Mouse (Mus musculus): ENCODE measurements around the gene Inpp5k. TPM values are rescaled to one million over a fixed set of nuclear protein-coding genes. Genes with fewer than 3 reads are reported as not detected.
A peak's percentile ranks its signal among the peaks of the same experiment; 100 is the strongest.

Gene Inpp5k
- polyA plus RNA-seq, 1 experiment, result 56.9 TPM

DNA sequence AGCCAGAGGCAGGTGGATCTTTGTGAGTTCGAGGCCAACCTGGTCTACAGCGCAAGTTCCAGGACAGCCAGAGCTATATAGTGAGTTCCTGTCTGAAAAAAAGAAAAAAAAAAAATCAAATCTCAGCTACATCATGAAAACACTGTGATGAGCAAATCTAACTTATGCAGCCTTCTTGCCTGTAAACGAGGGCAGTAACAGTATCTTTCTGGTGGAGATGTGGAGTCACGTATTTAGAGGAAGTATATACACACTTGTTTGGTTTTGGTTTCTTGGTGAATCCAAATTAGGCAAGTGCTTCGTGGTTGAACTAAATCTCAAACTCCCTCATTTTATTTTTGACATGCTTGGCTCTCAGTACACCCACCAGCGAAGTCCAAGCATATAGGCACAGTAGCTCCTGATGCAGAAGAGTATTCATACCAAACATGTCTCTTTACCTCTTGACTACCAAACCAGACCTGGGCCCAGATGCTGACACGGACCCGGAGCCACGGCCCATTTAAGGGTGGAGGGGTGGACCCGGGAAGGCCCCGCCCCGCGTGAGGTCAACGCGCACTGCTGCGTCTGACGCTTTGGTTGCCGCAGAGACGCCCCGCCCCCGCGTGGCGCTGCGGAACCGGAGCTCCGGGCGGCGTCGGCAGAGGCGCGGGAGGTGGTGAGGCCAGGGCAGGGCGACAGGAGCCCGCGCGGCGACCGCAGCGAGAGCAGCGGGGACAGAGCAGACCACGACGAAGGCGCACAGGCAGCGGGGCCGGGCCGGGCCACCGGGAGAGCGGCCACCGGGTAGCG lies 43.1 kb upstream of the Inpp5k start, which contains the start of gene Pitpna:
Gene Pitpna, plus strand, starts transcription at position 605 of the 792 bp plus-strand sequence.
- DNase-seq (ENCODE audit: low read depth in 1 of 2, low spot score in 2 of 2), result peak; percentile 89 to 97

DNA sequence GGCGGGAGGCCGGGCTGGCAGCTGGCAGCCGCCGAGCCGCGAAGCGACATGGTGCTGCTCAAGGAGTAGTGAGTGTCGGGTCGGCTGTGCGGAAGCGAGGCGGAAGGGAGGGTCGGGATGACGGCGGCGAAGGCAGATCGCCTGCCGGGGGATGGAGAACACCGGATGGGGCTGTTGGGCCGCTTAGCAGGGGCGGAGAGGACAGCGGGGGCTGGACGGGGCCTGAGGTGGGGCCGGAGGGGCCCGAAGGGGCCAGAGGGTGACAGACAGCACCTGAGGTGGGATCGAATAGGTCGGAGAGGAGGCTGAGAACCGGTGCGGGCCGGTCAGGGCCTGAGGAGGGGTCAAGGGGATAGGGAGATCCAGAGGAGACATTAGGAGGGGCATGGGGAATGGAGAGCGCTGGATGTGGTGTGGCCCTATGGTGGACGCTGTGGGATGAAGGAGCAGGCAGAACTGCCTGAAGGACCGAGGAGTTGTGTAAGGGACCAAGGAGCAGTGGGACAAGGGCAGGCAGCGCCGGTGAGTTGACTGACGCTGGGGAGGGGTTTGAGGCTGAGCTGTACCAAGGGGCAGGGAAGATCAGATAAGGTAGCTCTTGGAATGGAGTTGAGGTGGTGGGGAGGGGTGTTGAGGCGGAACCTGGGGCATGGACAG lies 42.4 kb upstream of the Inpp5k start:
- DNase-seq (ENCODE audit: low read depth in 1 of 2, low spot score in 2 of 2), result peak in 1 of 2 experiments; percentile 74
- Histone ChIP-seq H3K4me1 (ENCODE audit: control insufficient read depth, insufficient read depth, insufficient read length) (peaks cover 18% of the 10 kb centered on the region; the same call in 1 of the 2 replicates), H3K36me3 (ENCODE audit: control insufficient read depth, insufficient read depth, low read length) (peaks cover 2% of the 10 kb centered on the region), H3K27ac (ENCODE audit: insufficient read depth, low read length) (peak overlapping the region; percentile 97), H3K27me3 (ENCODE audit: control insufficient read depth, insufficient read depth, low read length) (no peaks in the 10 kb centered on the region), H3K4me3 (ENCODE audit: extremely low read depth, insufficient read depth, insufficient read length) (peak overlapping the region; percentile 80)
- 2% methylated on average over 37 of the region's 37 CpGs for WGBS
- no peak for TF ChIP-seq POLR2A (IDR thresholded peaks at IDR 0.05; ENCODE audit: low read depth, low read length)
- TF ChIP-seq CTCF (IDR thresholded peaks at IDR 0.05; ENCODE audit: extremely low read depth, insufficient read depth, insufficient read length, insufficient replicate concordance), result no peak

More for the DNA sequence above, 43.1 kb upstream of the Inpp5k start, which contains the start of gene Pitpna:
- TF ChIP-seq CTCF (IDR thresholded peaks at IDR 0.05; ENCODE audit: extremely low read depth, insufficient read depth, insufficient read length, insufficient replicate concordance) (no peak), POLR2A (IDR thresholded peaks at IDR 0.05; ENCODE audit: low read depth, low read length) (peak; percentile 89)
- Histone ChIP-seq H3K36me3 (ENCODE audit: control insufficient read depth, insufficient read depth, low read length) (peaks cover 2% of the 10 kb centered on the region), H3K27ac (ENCODE audit: insufficient read depth, low read length) (peak within 1 kb of the TSS; percentile 97), H3K4me3 (ENCODE audit: extremely low read depth, insufficient read depth, insufficient read length) (peak within 1 kb of the TSS; percentile 80), H3K27me3 (ENCODE audit: control insufficient read depth, insufficient read depth, low read length) (no peaks in the 10 kb centered on the region), H3K4me1 (ENCODE audit: control insufficient read depth, insufficient read depth, insufficient read length) (peaks cover 18% of the 10 kb centered on the region; the same call in 1 of the 2 replicates)
- 3% methylated on average over 49 of the region's 49 CpGs for WGBS

DNA sequence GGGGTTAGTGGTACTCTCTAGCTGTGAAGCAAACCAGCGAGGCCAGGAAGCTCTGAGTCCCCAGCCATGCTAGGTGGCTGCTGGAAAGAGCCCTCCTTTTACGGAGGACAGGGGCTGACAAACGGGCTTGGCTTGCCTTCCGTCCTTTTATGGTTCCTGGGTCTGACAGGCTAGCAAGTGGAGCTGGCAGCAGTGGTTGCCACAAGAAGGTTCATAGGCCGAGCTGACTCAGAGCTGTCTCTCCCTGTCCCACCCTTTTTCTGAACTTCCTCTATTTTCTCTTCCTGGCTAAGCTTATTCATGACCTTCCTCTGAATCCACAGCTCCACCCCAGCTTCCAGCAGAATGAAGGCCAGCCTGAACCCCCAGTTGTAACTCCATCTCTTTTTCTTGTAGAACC lies 38.2 kb upstream of the Inpp5k start:
- 49% methylated on average over 5 of the region's 5 CpGs for WGBS
- no peak overlapping the region for H3K4me3 ChIP-seq (ENCODE audit: extremely low read depth, insufficient read depth, insufficient read length)
- TF ChIP-seq POLR2A (IDR thresholded peaks at IDR 0.05; ENCODE audit: low read depth, low read length), result no peak
- no peak for TF ChIP-seq CTCF (IDR thresholded peaks at IDR 0.05; ENCODE audit: extremely low read depth, insufficient read depth, insufficient read length, insufficient replicate concordance)
- peaks cover 20% of the 10 kb centered on the region; the same call in 1 of the 2 replicates for H3K4me1 ChIP-seq (ENCODE audit: control insufficient read depth, insufficient read depth, insufficient read length)
- peaks cover 3% of the 10 kb centered on the region for H3K36me3 ChIP-seq (ENCODE audit: control insufficient read depth, insufficient read depth, low read length)
- peak overlapping the region; percentile 34 for H3K27ac ChIP-seq (ENCODE audit: insufficient read depth, low read length)
- DNase-seq (ENCODE audit: low read depth in 1 of 2, low spot score in 2 of 2), result no peak
- no peaks in the 10 kb centered on the region for H3K27me3 ChIP-seq (ENCODE audit: control insufficient read depth, insufficient read depth, low read length)

DNA sequence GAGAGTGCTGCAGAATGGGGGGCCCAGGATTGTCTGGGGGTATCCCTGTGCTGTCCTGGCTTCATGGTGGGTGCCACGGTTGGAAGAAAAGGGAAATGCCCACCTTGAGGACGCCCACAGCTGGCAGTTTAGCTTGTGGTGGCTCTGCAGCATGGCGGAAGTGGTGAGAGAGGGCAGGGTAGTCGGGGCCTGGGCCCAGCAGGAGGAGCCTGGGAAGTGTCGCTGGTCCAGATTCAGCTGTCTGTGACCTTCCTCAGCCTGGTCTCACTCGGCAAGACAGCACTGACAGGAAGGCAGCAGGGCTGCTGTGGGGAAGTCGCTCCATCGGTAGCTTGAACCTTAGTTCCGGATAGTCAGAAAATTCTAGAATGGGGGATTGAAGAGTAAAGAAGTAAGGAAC lies 36.4 kb upstream of the Inpp5k start:
- DNase-seq (ENCODE audit: low read depth in 1 of 2, low spot score in 2 of 2), result peak; percentile 36 to 57
- Histone ChIP-seq H3K4me3 (ENCODE audit: extremely low read depth, insufficient read depth, insufficient read length) (no peak overlapping the region), H3K4me1 (ENCODE audit: control insufficient read depth, insufficient read depth, insufficient read length) (peaks cover 13% of the 10 kb centered on the region; the same call in 1 of the 2 replicates), H3K36me3 (ENCODE audit: control insufficient read depth, insufficient read depth, low read length) (peaks cover 8% of the 10 kb centered on the region), H3K27ac (ENCODE audit: insufficient read depth, low read length) (peak overlapping the region; percentile 68), H3K27me3 (ENCODE audit: control insufficient read depth, insufficient read depth, low read length) (no peaks in the 10 kb centered on the region)
- 22% methylated on average over 9 of the region's 9 CpGs for WGBS
- TF ChIP-seq CTCF (IDR thresholded peaks at IDR 0.05; ENCODE audit: extremely low read depth, insufficient read depth, insufficient read length, insufficient replicate concordance), result no peak
- no peak for TF ChIP-seq POLR2A (IDR thresholded peaks at IDR 0.05; ENCODE audit: low read depth, low read length)

DNA sequence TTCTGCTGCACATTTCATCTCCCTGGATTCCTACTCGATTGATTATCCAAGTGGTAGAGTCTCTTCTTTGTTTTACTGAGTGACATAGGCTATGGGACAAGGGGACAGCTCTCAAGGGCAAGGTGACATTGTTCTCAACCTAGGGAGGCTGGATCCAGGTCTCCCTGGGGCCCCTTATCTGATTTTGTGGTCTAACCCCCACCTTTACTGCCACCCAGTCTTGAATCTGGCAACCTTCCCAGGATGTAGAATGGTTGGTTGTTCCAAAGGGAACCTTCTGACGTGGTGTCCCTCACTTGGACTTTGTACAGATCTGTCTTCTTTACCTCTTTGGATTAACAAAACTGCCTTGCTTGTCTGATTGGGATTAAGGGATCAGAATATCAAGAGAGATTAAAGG lies 35.4 kb upstream of the Inpp5k start:
- Histone ChIP-seq H3K27me3 (ENCODE audit: control insufficient read depth, insufficient read depth, low read length) (no peaks in the 10 kb centered on the region), H3K27ac (ENCODE audit: insufficient read depth, low read length) (no peak overlapping the region), H3K36me3 (ENCODE audit: control insufficient read depth, insufficient read depth, low read length) (peaks cover 11% of the 10 kb centered on the region), H3K4me3 (ENCODE audit: extremely low read depth, insufficient read depth, insufficient read length) (no peak overlapping the region), H3K4me1 (ENCODE audit: control insufficient read depth, insufficient read depth, insufficient read length) (peaks cover 9% of the 10 kb centered on the region; the same call in 1 of the 2 replicates)
- TF ChIP-seq POLR2A (IDR thresholded peaks at IDR 0.05; ENCODE audit: low read depth, low read length) (no peak), CTCF (IDR thresholded peaks at IDR 0.05; ENCODE audit: extremely low read depth, insufficient read depth, insufficient read length, insufficient replicate concordance) (no peak)
- no peak for DNase-seq (ENCODE audit: low read depth in 1 of 2, low spot score in 2 of 2)
- 78% methylated on average over 2 of the region's 2 CpGs for WGBS

DNA sequence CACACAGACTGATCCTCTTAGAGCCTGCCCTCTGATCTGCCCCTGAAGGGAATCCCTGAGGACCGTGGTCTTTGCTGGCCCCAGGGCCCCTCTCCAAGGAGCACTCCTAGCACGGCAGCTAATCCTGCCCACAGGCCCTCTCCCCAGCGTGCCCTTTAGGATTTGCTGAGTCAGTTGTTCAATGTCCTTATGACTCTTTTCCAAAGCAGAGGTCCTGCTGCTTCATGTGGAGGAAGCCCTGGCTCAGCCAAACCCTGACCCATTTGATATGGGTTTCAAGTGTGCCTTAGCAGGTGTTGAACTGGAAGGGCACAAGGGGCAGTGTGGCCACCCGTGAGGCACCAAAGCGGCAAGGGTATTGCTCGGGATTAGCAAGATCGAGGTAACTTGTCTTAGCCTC lies 35.0 kb upstream of the Inpp5k start:
- Histone ChIP-seq H3K27me3 (ENCODE audit: control insufficient read depth, insufficient read depth, low read length) (no peaks in the 10 kb centered on the region), H3K4me3 (ENCODE audit: extremely low read depth, insufficient read depth, insufficient read length) (no peak overlapping the region), H3K36me3 (ENCODE audit: control insufficient read depth, insufficient read depth, low read length) (peaks cover 14% of the 10 kb centered on the region), H3K4me1 (ENCODE audit: control insufficient read depth, insufficient read depth, insufficient read length) (peaks cover 9% of the 10 kb centered on the region; the same call in 1 of the 2 replicates), H3K27ac (ENCODE audit: insufficient read depth, low read length) (no peak overlapping the region)
- WGBS, result 80% methylated on average over 7 of the region's 7 CpGs
- no peak for DNase-seq (ENCODE audit: low read depth in 1 of 2, low spot score in 2 of 2)
- TF ChIP-seq CTCF (IDR thresholded peaks at IDR 0.05; ENCODE audit: extremely low read depth, insufficient read depth, insufficient read length, insufficient replicate concordance) (no peak), POLR2A (IDR thresholded peaks at IDR 0.05; ENCODE audit: low read depth, low read length) (no peak)

All from spleen, adult 2 months (tissue).